Mouse (Mus musculus): ENCODE measurements at regions not wholly inside any gene's neighbourhood (a gene's known extent, or its start where the extent isn't known, plus 50 kb on each side); places are given as distances from the start of the nearest gene placed in this dataset.

GRCm38 (mm10) chr1:130309746-130310145, 113.1 kb downstream of the Cd55b start:
- Histone ChIP-seq H3K27me3 (ENCODE audit: control insufficient read depth, insufficient read depth, low read length) (no peaks in the 10 kb centered on the region), H3K4me1 (replicated peaks; ENCODE audit: control insufficient read depth, insufficient read depth, low read length) (no peaks in the 10 kb centered on the region), H3K9me3 (ENCODE audit: control insufficient read depth, low read length) (no peaks in the 10 kb centered on the region), H3K4me3 (ENCODE audit: low read depth, low read length) (no peak overlapping the region), H3K9ac (ENCODE audit: low read length) (no peak overlapping the region), H3K27ac (ENCODE audit: low read depth, low read length) (no peak overlapping the region), H3K4me2 (ENCODE audit: low read depth, low read length, severe bottlenecking) (no peak overlapping the region), H3K36me3 (ENCODE audit: control insufficient read depth, insufficient read depth, low read length) (no peaks in the 10 kb centered on the region)
- 86% methylated on average over 2 of the region's 2 CpGs for WGBS
- ATAC-seq (replicated peaks; ENCODE audit: low FRiP score) (no peak), DNase-seq (ENCODE audit: low spot score) (no peak)

GRCm38 (mm10) chr1:130301828-130302386, 120.9 kb downstream of the Cd55b start:
- H3K27ac ChIP-seq (ENCODE audit: low read depth, low read length) = no peak overlapping the region

GRCm38 (mm10) chr1:130300065-130300815, 122.6 kb downstream of the Cd55b start:
- DNase-seq (ENCODE audit: low spot score) (peak; percentile 79), ATAC-seq (replicated peaks; ENCODE audit: low FRiP score) (peak; percentile 94)
- H3K27ac ChIP-seq (ENCODE audit: low read depth, low read length) = peak overlapping the region; percentile 5
- peak overlapping the region; percentile 15 for H3K4me3 ChIP-seq (ENCODE audit: low read depth, low read length)
- H3K4me2 ChIP-seq (ENCODE audit: low read depth, low read length, severe bottlenecking) = peak overlapping the region; percentile 35; the same call in 1 of the 2 replicates
- peak overlapping the region; percentile 38 for H3K9ac ChIP-seq (ENCODE audit: low read length)
- H3K9me3 ChIP-seq (ENCODE audit: control insufficient read depth, low read length) = no peaks in the 10 kb centered on the region
- no peaks in the 10 kb centered on the region for H3K36me3 ChIP-seq (ENCODE audit: control insufficient read depth, insufficient read depth, low read length)
- no peaks in the 10 kb centered on the region for H3K27me3 ChIP-seq (ENCODE audit: control insufficient read depth, insufficient read depth, low read length)
- peaks cover 7% of the 10 kb centered on the region for H3K4me1 ChIP-seq (replicated peaks; ENCODE audit: control insufficient read depth, insufficient read depth, low read length)
- WGBS = 2% methylated on average over 13 of the region's 13 CpGs

More at GRCm38 (mm10) chr1:130301828-130302386, 120.9 kb downstream of the Cd55b start:
- Histone ChIP-seq H3K27me3 (ENCODE audit: control insufficient read depth, insufficient read depth, low read length) (no peaks in the 10 kb centered on the region), H3K9ac (ENCODE audit: low read length) (no peak overlapping the region), H3K4me2 (ENCODE audit: low read depth, low read length, severe bottlenecking) (no peak overlapping the region), H3K36me3 (ENCODE audit: control insufficient read depth, insufficient read depth, low read length) (no peaks in the 10 kb centered on the region), H3K9me3 (ENCODE audit: control insufficient read depth, low read length) (no peaks in the 10 kb centered on the region), H3K4me3 (ENCODE audit: low read depth, low read length) (no peak overlapping the region), H3K4me1 (replicated peaks; ENCODE audit: control insufficient read depth, insufficient read depth, low read length) (peaks cover 7% of the 10 kb centered on the region)
- 42% methylated on average over 11 of the region's 11 CpGs for WGBS
- ATAC-seq (replicated peaks; ENCODE audit: low FRiP score) = peak; percentile 34
- no peak for DNase-seq (ENCODE audit: low spot score)

GRCm38 (mm10) chr1:130299641-130300040, 123.2 kb downstream of the Cd55b start:
- no peak for DNase-seq (ENCODE audit: low spot score)
- Histone ChIP-seq H3K4me3 (ENCODE audit: low read depth, low read length) (peak overlapping the region; percentile 15; the same call in 1 of the 2 replicates), H3K36me3 (ENCODE audit: control insufficient read depth, insufficient read depth, low read length) (no peaks in the 10 kb centered on the region), H3K9me3 (ENCODE audit: control insufficient read depth, low read length) (no peaks in the 10 kb centered on the region), H3K4me2 (ENCODE audit: low read depth, low read length, severe bottlenecking) (peak overlapping the region; percentile 35; the same call in 1 of the 2 replicates), H3K4me1 (replicated peaks; ENCODE audit: control insufficient read depth, insufficient read depth, low read length) (peaks cover 7% of the 10 kb centered on the region), H3K27me3 (ENCODE audit: control insufficient read depth, insufficient read depth, low read length) (no peaks in the 10 kb centered on the region), H3K9ac (ENCODE audit: low read length) (peak overlapping the region; percentile 38; the same call in 1 of the 2 replicates), H3K27ac (ENCODE audit: low read depth, low read length) (0 out of 2 replicates have a peak overlapping the region, but pooled peaks have one; percentile 5)
- WGBS = 14% methylated on average over 4 of the region's 4 CpGs
- peak; percentile 16 for ATAC-seq (replicated peaks; ENCODE audit: low FRiP score)

GRCm38 (mm10) chr1:130299069-130299468, 123.7 kb downstream of the Cd55b start:
- no peak overlapping the region for H3K4me3 ChIP-seq (ENCODE audit: low read depth, low read length)
- DNase-seq (ENCODE audit: low spot score) (no peak), ATAC-seq (replicated peaks; ENCODE audit: low FRiP score) (no peak)
- no peak overlapping the region for H3K9ac ChIP-seq (ENCODE audit: low read length)
- H3K36me3 ChIP-seq (ENCODE audit: control insufficient read depth, insufficient read depth, low read length) = no peaks in the 10 kb centered on the region
- no peaks in the 10 kb centered on the region for H3K9me3 ChIP-seq (ENCODE audit: control insufficient read depth, low read length)
- no peak overlapping the region for H3K4me2 ChIP-seq (ENCODE audit: low read depth, low read length, severe bottlenecking)
- H3K27ac ChIP-seq (ENCODE audit: low read depth, low read length) = no peak overlapping the region
- WGBS = 62% methylated on average over 3 of the region's 3 CpGs
- H3K4me1 ChIP-seq (replicated peaks; ENCODE audit: control insufficient read depth, insufficient read depth, low read length) = peaks cover 7% of the 10 kb centered on the region
- H3K27me3 ChIP-seq (ENCODE audit: control insufficient read depth, insufficient read depth, low read length) = no peaks in the 10 kb centered on the region

GRCm38 (mm10) chr1:130298636-130299035, 124.2 kb downstream of the Cd55b start:
- WGBS = 86% methylated on average over 1 of the region's 1 CpGs

GRCm38 (mm10) chr1:130297471-130297870, 125.3 kb downstream of the Cd55b start:
- no peaks in the 10 kb centered on the region for H3K9me3 ChIP-seq (ENCODE audit: control insufficient read depth, low read length)
- no peak overlapping the region for H3K4me2 ChIP-seq (ENCODE audit: low read depth, low read length, severe bottlenecking)
- H3K4me1 ChIP-seq (replicated peaks; ENCODE audit: control insufficient read depth, insufficient read depth, low read length) = peaks cover 7% of the 10 kb centered on the region
- DNase-seq (ENCODE audit: low spot score) (no peak), ATAC-seq (replicated peaks; ENCODE audit: low FRiP score) (no peak)
- no peaks in the 10 kb centered on the region for H3K36me3 ChIP-seq (ENCODE audit: control insufficient read depth, insufficient read depth, low read length)
- 53% methylated on average over 2 of the region's 2 CpGs for WGBS
- no peak overlapping the region for H3K9ac ChIP-seq (ENCODE audit: low read length)
- H3K4me3 ChIP-seq (ENCODE audit: low read depth, low read length) = no peak overlapping the region
- H3K27me3 ChIP-seq (ENCODE audit: control insufficient read depth, insufficient read depth, low read length) = no peaks in the 10 kb centered on the region
- H3K27ac ChIP-seq (ENCODE audit: low read depth, low read length) = no peak overlapping the region

More at GRCm38 (mm10) chr1:130298636-130299035, 124.2 kb downstream of the Cd55b start:
- DNase-seq (ENCODE audit: low spot score) (no peak), ATAC-seq (replicated peaks; ENCODE audit: low FRiP score) (no peak)
- no peaks in the 10 kb centered on the region for H3K36me3 ChIP-seq (ENCODE audit: control insufficient read depth, insufficient read depth, low read length)
- no peaks in the 10 kb centered on the region for H3K9me3 ChIP-seq (ENCODE audit: control insufficient read depth, low read length)
- no peak overlapping the region for H3K4me2 ChIP-seq (ENCODE audit: low read depth, low read length, severe bottlenecking)
- peaks cover 7% of the 10 kb centered on the region for H3K4me1 ChIP-seq (replicated peaks; ENCODE audit: control insufficient read depth, insufficient read depth, low read length)
- H3K27ac ChIP-seq (ENCODE audit: low read depth, low read length) = no peak overlapping the region
- H3K27me3 ChIP-seq (ENCODE audit: control insufficient read depth, insufficient read depth, low read length) = no peaks in the 10 kb centered on the region
- no peak overlapping the region for H3K4me3 ChIP-seq (ENCODE audit: low read depth, low read length)
- H3K9ac ChIP-seq (ENCODE audit: low read length) = no peak overlapping the region

GRCm38 (mm10) chr1:130285882-130286281, 136.9 kb downstream of the Cd55b start:
- Histone ChIP-seq H3K27me3 (ENCODE audit: control insufficient read depth, insufficient read depth, low read length) (no peaks in the 10 kb centered on the region), H3K27ac (ENCODE audit: low read depth, low read length) (no peak overlapping the region), H3K9ac (ENCODE audit: low read length) (no peak overlapping the region), H3K4me2 (ENCODE audit: low read depth, low read length, severe bottlenecking) (no peak overlapping the region), H3K4me3 (ENCODE audit: low read depth, low read length) (no peak overlapping the region), H3K36me3 (ENCODE audit: control insufficient read depth, insufficient read depth, low read length) (no peaks in the 10 kb centered on the region), H3K9me3 (ENCODE audit: control insufficient read depth, low read length) (no peaks in the 10 kb centered on the region), H3K4me1 (replicated peaks; ENCODE audit: control insufficient read depth, insufficient read depth, low read length) (no peaks in the 10 kb centered on the region)
- WGBS = 87% methylated on average over 6 of the region's 6 CpGs
- no peak for DNase-seq (ENCODE audit: low spot score)
- ATAC-seq (replicated peaks; ENCODE audit: low FRiP score) = no peak
